Mouse (Mus musculus): ENCODE data around the gene Tnfrsf13c. TPM values are rescaled to one million over a fixed set of nuclear protein-coding genes. Genes with fewer than 3 reads are reported as not detected.
"Not testable (repeated sequence)": the region's sequence is repeated elsewhere in the genome, so short reads cannot be mapped to it uniquely, and the experiment has no call there.

Tnfrsf13c gene
- 0.15 and 0.16 TPM in 2 replicates for polyA plus RNA-seq (2012; rRNA removed)

DNA sequence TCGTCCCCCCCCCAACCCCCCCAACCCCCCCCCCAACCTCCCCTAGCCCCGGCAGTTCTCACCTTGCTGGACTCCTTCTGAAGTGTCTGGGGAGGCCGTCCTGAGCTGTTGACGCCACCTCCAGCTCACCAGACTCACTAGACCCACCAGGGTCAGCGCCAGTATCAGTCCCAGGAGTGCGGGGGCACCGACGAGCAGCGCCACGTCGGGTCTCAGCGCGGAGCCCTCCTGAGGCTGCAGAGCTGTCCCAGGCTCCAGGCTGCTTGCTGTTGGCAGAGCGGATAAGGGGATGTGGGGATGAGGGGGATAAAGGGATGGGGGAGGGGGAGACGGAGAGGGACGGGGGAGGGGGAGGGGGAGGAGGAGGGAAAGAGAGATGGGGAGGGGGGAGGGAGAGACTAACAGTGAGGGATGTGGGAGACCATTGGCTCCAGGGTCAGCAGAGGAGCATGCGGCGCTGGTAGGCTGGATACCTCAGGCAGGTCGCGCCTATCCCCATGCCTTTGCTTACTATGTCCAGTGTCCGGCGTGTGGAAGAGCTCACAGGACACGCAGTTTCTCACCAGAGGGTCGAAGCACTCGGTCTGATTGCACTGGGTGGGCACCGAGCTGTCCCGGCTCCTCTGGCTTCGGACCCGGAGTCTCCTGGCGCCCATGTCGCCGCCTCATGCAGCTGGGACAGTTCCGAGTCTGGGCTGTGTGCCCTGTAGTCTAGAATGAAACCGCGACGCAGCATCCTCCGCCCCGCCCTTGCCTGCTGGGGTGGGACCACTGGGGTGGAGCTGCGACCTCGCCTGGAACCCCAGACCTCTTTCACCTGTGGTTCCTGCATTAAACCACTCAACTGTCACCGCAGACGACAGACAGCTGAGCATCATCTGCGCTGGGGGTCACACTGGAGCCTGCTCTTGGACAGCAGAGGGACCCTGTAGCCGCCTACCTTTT lies at the start of gene Tnfrsf13c:
Gene Tnfrsf13c (minus strand): TSS at position 713 of the 945 bp plus-strand sequence.
- no peak for DNase-seq (ENCODE audit: low spot score)

DNA sequence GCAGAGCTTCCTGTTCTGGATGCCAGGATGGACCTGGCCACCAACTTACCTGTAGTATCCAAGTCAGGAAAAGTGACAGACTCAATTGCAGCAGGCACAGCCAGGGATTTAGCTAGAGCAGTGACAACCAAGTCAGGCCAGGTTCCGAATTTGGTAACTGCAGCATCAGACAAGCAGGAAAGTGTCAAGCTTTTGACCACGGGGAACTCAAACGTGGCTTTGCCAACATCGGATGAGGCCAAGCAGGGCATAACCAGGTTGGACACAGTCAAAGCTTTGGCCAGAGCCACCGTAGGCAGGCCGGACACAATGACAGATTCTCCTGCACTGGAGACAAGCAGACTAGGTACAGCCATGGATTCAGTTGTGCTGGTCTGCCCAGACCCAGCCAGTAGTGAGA lies 48.1 kb upstream of the Tnfrsf13c start:
- no peak for DNase-seq (ENCODE audit: low spot score)

DNA sequence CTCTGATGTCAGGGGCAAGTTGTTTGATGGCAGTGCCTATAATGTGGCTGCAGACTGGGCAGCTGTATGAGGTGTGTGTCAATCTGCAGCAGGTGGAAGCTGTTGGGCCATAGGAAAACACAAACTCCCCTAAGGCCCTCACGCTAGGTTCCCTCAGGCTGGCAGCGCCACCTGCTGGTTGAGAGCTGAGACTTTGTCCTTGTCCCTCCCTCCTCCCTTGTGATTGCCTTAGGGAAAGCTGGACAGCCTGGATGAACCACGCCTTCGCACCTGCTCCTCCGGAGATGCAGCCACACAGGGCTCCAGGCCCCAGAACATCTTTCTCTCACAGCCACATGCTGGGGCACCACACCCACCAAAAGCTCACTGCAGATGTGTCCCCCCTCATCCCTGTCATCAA lies 47.0 kb upstream of the Tnfrsf13c start:
- DNase-seq (ENCODE audit: low spot score), result peak; percentile 44

DNA sequence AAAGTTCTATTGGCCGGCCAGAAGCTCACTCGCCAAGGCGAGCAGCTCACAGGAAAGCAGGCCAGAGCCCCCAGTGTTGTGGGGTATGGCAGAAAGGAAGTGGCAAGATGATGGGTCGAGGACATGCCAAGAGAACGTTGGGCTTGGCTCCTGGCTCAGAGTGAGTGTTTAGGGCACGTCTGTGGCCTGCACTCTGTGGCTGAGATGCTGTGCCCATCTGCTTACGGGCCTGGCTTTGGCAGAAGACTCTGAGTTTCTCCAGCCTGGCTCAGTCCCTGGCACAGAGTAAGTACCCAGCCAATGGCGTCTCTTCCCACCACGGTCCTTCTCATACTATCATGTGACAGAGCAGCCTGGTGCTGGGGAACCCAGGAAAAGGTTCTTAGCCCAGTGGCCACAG lies 44.6 kb upstream of the Tnfrsf13c start:
- no peak for DNase-seq (ENCODE audit: low spot score)

DNA sequence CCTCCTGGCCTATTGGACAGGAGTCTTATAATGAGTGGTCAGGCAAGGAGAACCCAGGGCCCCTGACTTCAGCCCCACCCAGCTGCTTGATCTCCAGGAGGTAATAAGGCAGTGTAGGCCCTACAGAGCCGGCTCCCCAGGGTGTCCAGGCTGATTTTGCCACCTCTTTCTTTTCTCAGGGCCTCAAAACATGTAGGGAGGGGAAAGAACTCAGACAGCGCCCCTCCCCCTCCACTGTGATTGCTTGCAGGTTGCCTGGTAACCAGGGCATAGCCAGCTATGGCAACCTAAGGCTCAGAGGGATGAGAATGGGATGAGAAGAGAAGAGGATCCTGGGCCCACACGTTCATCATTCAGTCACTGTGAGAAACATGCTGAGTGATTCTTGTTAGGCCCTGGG lies 44.0 kb upstream of the Tnfrsf13c start:
- DNase-seq (ENCODE audit: low spot score), result no peak

DNA sequence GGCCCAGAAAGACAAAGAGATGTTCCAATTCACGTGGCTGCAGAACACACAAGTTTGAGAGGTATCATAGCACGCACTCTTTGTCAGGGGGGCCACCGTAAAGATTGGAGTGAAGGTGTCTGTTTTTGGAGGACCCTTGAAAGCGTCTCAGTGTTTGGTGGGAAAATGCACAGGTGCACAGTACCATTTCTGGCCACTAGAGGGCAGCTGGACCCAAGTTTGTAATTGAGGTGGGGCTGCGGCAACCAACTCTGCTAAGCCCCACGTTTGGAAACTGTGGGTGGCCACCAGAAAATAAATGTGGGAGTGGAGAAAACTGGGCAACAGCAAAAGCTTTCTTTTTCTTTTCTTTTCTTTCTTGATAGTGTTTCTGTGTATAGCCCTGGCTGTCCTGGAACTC lies 42.2 kb upstream of the Tnfrsf13c start:
- DNase-seq (ENCODE audit: low spot score), result peak; percentile 35

DNA sequence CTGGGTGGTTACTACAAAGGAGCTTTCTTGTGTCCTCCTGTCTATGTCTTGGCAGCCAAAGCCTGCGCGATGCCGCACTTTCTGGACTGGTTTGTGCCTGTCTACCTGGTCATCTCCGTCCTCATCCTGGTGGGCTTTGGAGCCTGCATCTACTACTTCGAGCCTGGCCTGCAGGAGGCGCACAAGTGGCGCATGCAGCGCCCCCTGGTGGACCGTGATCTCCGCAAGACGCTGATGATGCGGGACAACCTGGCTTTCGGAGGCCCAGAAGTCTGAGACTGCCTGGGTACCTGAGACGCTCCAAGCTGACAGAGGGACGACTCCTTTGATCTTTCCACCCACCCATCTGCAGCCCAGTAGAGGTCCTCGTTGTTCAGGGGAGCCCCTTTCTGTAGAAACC lies 35.3 kb upstream of the Tnfrsf13c start:
- DNase-seq (ENCODE audit: low spot score), result no peak

DNA sequence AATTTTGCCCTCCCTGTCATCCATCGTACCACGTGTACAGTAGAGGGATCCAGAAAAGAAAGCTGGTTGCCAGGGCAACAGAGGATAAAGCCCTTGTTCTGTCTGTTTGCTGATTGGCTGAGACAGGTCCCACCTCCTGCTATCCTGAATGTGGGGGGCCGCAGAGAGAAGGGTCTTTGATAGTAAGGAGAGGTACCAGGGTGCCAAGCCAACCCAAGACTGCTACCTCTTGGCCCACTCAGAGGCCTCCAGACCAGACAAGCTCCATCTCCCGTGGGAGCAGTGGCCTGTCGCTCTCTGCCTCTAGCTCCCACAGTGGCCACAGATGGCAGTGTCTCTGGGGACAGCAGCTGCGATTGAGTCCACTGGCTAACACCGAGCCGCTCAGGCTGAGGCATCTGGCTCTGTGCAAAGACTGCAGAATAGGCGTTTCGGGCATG lies 31.8 kb upstream of the Tnfrsf13c start:
- no peak for DNase-seq (ENCODE audit: low spot score)

DNA sequence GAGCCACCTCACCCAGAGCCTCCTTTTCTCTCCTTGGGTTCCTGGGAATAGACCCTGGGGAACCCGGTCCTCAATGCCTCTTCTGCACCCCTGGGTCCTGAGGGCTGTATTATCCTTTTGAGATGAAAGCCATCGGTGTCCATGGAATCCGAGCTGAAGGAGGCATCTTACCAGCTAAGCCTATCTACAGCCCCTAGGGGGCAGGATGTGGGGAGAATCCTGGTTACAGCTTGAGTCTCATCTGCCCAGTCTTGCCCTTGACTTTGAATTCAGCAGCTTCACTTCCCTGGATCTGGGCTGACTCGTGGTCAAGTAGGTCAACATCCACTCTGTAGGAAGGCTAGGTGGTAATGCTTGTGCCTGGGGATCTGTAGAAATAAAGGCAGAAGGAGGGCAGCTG lies 31.1 kb upstream of the Tnfrsf13c start:
- DNase-seq (ENCODE audit: low spot score), result no peak

DNA sequence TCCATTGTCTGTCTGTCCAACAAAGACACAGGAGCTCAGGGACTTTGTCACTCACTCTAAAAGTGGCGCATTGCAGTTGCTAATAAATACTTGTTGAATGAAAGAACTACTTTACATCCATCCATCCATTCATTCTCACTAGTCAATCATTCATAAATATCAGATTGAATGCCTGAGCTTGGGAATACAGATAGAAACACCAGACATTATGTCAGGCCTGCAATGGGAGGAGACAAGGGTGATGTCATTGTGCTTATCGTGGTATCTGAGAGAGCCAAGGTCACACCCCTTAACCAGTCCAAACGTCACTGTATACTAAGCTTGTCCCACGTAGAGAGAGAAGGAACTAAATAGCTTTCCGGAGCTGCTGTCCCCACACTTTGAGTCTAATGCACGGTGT lies 27.9 kb upstream of the Tnfrsf13c start, which contains the start of gene 1500009C09Rik:
Gene 1500009C09Rik (plus strand): TSS at position 301 of the 400 bp plus-strand sequence.
- no peak for DNase-seq (ENCODE audit: low spot score)

DNA sequence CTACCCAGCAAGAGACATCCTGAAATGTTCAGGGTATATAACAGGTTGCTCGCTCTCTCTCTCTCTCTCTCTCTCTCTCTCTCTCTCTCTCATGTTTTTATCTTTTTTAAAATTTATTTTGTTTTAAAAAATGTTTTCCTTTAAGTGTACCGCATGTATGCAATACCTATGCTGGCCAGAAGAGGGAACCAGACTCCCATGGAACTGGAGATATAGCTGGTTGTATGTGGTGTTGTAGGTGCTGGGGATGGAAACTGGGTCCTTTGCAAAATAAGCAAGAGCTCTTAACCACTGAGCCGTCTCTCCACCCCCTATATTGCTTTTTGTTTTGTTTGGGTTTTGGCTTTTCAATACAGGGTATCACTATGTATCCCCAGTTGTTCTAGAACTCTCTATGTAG lies 27.4 kb upstream of the Tnfrsf13c start:
- no peak for DNase-seq (ENCODE audit: low spot score)

DNA sequence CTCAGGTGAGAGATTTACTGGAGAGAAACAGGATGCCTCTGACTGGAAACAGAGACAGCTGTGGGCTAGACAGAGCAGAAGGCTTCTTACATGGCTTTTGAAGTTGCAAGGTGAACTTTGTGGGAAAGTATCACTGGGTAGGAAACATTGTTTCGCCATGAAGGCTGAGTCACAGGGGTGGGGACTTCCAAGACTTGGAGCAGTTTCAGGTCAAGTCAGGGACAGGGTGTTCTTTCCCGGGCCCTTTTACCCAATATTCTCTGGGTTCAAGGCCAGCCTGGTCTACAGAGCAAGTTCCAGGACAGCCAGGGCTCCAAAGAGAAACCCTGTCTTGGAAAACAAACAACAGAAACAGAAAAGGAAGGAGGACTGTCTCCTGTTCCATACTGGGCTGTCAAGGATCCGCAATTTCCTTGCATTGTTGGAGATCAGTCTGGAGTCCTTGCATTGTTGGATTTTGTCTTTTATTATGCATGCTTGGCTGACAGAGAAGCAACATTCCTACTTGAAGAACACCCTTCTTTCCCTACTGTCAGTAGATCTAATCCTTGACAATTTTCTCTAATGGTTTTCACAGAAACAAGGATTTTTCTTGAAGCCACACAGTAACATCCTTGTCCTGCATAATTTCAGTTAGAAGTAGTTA lies 23.1 kb upstream of the Tnfrsf13c start:
- no peak for DNase-seq (ENCODE audit: low spot score)

DNA sequence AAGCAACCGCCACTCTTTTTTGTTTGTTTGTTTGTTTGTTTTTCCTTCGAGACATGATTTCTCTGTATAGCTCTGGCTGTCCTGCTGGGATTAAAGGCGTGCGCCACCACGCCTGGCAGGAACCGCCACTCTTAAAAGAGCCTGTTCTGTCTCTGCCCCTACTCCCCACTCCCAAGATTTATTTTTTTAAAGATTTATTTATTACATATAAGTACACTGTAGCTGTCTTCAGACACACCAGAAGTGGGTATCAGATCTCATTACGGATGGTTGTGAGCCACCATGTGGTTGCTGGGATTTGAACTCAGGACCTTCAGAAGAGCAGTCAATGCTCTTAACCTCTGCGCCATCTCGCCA lies 20.6 kb upstream of the Tnfrsf13c start:
- not testable (repeated sequence) for DNase-seq (ENCODE audit: low spot score)

DNA sequence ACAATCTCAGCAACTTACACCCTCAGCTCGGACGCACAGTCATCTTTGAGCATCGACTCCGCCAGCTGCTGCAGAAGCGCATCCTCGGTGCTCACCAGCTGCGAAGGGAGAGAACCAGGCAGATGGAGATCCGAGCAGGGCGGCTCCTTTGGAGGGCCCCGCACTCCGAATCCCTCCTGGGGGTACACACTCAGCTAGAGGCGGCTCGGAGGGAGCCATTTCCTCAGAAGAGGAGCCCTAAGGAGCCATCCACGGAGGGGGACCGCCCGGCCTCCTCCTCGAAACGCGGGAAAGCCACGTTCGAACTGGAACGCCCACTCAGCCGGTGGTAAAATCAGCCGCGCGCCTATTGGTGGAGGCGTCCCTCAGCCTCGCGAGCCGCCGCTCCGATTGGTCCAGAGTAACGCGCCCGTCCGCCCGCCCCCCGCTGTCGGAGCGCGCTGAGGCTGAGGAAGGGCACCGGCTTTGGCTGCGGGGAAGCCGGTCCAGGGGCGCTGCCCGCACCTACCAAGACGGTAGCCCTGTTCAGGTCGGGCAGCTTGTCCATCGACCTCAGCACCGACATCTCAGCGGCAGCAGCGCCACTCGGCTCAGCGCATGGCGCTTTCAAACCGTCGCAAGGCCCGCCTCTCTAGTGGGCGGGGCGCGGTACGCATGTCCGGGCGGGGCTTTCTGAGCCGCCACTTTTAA lies 20.1 kb upstream of the Tnfrsf13c start, which contains the start of gene Cenpm:
Gene Cenpm (minus strand): TSS at position 634 of the 690 bp plus-strand sequence.
- DNase-seq (ENCODE audit: low spot score), result peak; percentile 88

DNA sequence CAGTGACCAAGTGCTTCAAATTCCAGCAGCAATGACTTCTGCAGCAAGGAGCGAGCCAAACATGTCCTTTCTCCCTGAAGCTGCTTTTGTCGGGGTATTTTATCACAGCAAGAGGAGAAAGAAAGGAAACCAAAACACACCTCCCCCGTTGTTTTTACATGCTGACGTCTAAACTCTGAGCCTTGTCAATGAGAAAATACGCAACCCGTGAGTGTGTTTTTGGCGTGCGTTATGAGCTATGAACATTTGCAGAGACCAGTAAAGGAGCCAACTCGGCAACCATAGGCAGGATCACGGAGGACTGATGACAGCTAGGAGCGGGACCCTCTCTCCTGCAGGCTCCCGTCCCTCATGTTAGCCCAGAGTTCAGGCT lies 19.6 kb upstream of the Tnfrsf13c start:
- DNase-seq (ENCODE audit: low spot score), result no peak

DNA sequence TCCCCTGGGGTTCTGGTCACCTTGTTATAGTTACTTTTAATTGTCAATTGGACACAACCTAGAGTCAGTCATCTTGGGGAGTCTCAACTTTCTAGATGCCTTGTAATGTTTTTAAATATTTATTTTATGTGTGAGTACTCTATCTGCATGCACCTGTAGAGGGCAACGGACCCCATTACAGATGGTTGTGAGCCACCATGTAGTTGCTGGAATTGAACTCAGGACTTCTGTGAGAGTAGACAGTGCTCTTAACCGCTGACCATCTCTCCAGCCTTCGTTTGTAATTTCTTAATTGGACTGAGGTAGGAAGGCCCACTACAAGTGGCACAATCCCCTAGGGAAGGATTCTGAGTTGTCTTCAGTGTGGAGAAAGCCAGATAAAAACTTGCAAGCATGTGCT lies 19.1 kb upstream of the Tnfrsf13c start:
- no peak for DNase-seq (ENCODE audit: low spot score)

DNA sequence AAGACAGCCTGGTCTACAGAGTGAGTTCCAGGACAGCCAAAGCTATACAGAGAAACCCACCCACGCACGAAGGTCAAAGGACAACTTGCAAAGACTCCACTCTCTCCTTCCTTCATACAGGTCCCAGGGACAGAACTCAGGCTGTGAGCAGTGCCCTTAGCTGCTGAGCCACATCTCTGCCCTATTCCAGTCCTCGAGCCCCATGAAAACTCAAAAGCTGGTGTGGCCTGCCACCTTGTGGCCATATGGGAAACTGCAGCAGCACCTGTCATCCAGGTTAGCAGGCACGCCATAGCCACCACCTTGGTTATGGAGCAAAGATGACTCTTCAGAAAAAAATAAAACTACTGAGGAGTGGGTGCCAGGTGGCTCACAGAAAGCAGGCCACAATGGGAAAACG lies 12.4 kb upstream of the Tnfrsf13c start:
- DNase-seq (ENCODE audit: low spot score), result peak; percentile 74

DNA sequence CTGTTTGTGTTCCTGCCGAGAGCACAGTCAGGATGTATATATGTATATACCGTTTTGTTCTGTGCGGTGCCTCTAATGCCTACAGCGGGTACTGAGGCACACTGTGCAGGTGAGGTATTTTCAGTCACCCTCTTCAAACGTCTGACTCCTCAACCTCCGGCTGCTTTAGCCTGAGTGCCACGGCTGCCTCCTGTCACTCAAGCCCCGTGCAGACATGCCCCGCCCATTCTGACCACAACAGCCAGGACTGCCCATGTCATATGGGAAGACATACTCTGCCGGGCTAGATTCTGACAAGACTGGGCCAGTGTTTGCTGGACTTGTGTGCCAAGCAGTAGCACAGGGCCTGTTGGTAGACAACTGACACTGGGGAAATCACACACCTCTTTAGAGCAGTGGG lies 11.5 kb upstream of the Tnfrsf13c start:
- no peak for DNase-seq (ENCODE audit: low spot score)

DNA sequence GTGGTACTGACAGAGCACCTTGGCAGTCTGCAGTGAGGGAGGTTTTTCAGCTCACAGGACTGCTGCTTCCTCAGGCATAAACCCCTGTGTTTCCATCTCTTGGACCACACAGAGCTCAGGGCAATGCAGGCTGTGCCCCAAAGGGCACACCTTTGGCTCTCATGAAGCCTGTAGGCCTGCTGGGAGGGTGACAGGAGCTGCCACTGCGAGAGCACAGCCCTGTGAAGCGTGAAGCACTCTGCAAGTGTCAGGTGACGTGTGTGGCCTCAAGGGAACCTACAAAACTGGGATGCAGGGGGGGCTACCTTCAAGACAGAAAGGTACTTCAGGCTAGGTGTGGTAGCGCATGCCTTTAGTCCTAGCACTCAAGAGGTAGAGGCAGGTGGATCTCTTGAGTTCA lies 8.5 kb upstream of the Tnfrsf13c start:
- no peak for DNase-seq (ENCODE audit: low spot score)

DNA sequence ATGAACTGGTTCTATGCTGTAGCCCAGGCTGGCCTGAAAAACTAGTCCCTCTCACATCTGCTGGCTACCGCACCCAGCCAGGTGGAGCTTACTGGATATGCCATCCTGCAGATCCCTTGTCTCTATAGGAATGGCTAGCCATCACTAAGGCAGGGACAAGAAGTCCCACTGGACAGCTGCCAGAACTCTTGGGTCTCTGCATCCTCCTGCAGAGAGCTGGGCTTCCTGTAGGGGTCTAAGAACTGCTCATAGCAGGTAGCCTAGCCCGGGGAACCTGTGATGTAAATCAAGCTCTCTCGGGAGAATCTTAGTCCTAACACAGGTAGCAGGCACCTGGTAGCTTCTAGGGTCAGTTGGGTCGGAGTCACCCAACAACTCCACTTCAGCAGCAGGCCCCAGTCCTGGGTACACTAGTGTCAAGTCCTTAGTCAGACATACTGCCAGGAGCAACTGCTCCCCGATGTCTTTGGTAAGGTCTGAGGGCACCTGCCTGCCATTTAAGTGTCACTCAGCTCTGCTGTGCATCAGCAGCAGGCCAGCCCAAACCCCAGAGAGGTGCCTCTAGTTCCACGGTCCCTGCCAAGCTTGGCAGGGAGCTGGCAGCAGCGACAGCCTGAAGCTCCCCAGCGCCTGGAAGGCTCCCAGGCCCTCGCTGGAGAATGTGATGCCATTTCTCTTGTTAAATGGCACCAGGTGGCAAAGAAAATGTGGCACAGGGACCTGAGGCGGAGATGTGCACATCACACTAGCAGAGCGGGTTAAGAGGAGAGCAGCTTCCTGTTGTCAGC lies 7.6 kb upstream of the Tnfrsf13c start:
- no peak for DNase-seq (ENCODE audit: low spot score)

DNA sequence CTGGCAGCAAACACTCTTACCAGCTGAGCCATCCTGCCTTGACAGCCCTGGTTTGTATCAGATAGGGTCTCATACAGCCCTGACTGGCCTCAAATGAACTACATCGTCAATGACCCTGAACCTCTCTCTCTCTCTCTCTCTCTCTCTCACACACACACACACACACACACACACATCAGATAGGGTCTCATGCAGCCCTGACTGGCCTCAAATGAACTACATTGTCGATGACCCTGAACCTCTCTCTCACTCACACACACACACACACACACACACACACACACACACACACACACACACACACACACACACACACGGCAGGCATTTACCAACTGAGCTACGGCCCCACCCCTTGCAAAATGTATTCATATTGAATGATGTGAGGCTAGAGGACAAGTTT lies 6.9 kb upstream of the Tnfrsf13c start:
- no peak for DNase-seq (ENCODE audit: low spot score)

Data from urinary bladder, adult 2 months (tissue).